Mouse (Mus musculus): ENCODE measurements around the gene Hs3st3b1. TPM values are rescaled to one million over a fixed set of nuclear protein-coding genes. Genes with fewer than 3 reads are reported as not detected.

Gene Hs3st3b1
- polyA plus RNA-seq, 1 experiment from 2014 or later = 41.7 TPM

- DNase-seq (ENCODE audit: low spot score) = no peak
- 58% methylated on average over 8 of the region's 8 CpGs for WGBS
Observed at GRCm38 (mm10) chr11:63844701-63845100, 77.4 kb downstream of the Hs3st3b1 start.

GRCm38 (mm10) chr11:63837526-63837925 is 84.6 kb downstream of the Hs3st3b1 start:
- H3K9me3 ChIP-seq (ENCODE audit: control insufficient read depth, low read length) = no peaks in the 10 kb centered on the region
- H3K36me3 ChIP-seq (ENCODE audit: control insufficient read depth, insufficient read depth, low read length) = no peaks in the 10 kb centered on the region
- H3K4me3 ChIP-seq (ENCODE audit: low read depth, low read length) = no peak overlapping the region
- WGBS = 73% methylated on average over 13 of the region's 13 CpGs
- DNase-seq (ENCODE audit: low spot score) (no peak), ATAC-seq (replicated peaks; ENCODE audit: low FRiP score) (no peak)
- H3K4me2 ChIP-seq = no peak overlapping the region
- H3K4me1 ChIP-seq (replicated peaks; ENCODE audit: control insufficient read depth, insufficient read depth, low read length) = no peaks in the 10 kb centered on the region
- no peaks in the 10 kb centered on the region for H3K27me3 ChIP-seq (replicated peaks; ENCODE audit: control insufficient read depth, insufficient read depth, low read length)
- H3K9ac ChIP-seq (ENCODE audit: low read depth, low read length) = no peak overlapping the region
- no peak overlapping the region for H3K27ac ChIP-seq (ENCODE audit: low read depth, low read length)

More at GRCm38 (mm10) chr11:63844701-63845100, 77.4 kb downstream of the Hs3st3b1 start:
- Histone ChIP-seq H3K4me2 (no peak overlapping the region), H3K27me3 (replicated peaks; ENCODE audit: control insufficient read depth, insufficient read depth, low read length) (no peaks in the 10 kb centered on the region), H3K4me3 (ENCODE audit: low read depth, low read length) (no peak overlapping the region), H3K27ac (ENCODE audit: low read depth, low read length) (no peak overlapping the region), H3K36me3 (ENCODE audit: control insufficient read depth, insufficient read depth, low read length) (no peaks in the 10 kb centered on the region), H3K9me3 (ENCODE audit: control insufficient read depth, low read length) (no peaks in the 10 kb centered on the region), H3K9ac (ENCODE audit: low read depth, low read length) (no peak overlapping the region), H3K4me1 (replicated peaks; ENCODE audit: control insufficient read depth, insufficient read depth, low read length) (no peaks in the 10 kb centered on the region)
- ATAC-seq (replicated peaks; ENCODE audit: low FRiP score) = no peak

Other genes starting within 250 kb of the Hs3st3b1 start
- gene Cox10, start 157.2 kb upstream of the Hs3st3b1 start, polyA plus RNA-seq (2014; fragmentation: Nextera tagmentation; extraction: Ambion mirVana) = 23.5 and 29.8 TPM in 2 replicates

Measured in liver, embryonic 11.5 days (tissue).